Mouse (Mus musculus) left cerebral cortex, postnatal 14 days (tissue): ENCODE results near the gene Kif14. TPM values are rescaled to one million over a fixed set of nuclear protein-coding genes. Genes with fewer than 3 reads are reported as not detected.
"Not testable (repeated sequence)": the region's sequence is repeated elsewhere in the genome, so short reads cannot be mapped to it uniquely, and the experiment has no call there.

ENCODE experiments used
- DNase-seq, 2 experiments: peaks; one replicate each; pipeline ENCODE4 v3.0.0; 2021 to 2022; ENCODE audit warnings: low spot score in 2 of 2, mixed read lengths in 1 of 2
- intact Hi-C: fragments of 180-260 bp; cut with DNase I; formaldehyde crosslinking; loops from one replicate; pipeline ENCODE4 v1.15.1; 2025
- total RNA-seq, 2 experiments: library from RNA; stranded (reverse); gene quantifications; 2 replicates each; pipeline ENCODE4 v1.2.3; 2021

Gene Kif14
- total RNA-seq, 2 experiments from 2014 or later, result 0.46 to 0.59 TPM

DNA sequence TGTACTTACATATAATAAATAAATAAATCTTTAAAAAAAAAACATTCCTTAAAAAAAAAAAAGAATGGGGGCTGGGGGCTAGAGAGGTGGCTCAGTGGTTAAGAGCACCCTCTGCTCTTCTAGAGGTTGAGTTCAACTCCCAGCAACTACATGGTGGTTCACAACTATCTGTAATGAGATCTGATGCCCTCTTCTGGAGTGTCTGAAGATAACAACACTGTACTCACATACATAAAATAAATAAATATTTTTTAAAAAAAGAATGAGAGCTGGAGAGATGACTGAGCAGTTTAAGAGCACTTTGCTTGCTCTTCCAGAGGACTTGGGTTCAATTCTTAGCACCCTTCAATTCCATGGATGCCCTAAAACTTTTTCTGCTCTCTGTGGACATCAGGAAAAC, 975 bp upstream of the Kif14 start:
- intact Hi-C loops, result no loop called here
- no peak for DNase-seq

DNA sequence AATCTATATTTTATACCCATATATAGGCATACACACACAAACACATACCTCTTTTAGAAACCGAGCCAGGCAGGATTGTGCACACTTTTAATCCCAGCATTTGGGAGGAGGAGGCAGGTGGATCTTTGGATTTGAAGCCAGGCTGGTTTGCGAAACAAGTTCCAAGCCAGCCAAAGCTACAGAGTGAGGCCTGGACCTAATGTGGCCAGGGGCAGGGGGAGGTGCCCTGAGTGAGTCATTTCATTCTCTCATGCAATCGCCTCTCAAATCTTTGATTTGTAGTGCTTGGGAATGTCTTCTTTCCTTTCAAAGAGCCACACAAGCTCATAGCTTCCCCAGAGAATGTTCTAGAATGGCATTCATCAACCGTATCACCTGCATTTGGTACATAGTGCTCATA, 3.3 kb downstream of the Kif14 start:
- intact Hi-C loops, result no loop called here
- no peak for DNase-seq

DNA sequence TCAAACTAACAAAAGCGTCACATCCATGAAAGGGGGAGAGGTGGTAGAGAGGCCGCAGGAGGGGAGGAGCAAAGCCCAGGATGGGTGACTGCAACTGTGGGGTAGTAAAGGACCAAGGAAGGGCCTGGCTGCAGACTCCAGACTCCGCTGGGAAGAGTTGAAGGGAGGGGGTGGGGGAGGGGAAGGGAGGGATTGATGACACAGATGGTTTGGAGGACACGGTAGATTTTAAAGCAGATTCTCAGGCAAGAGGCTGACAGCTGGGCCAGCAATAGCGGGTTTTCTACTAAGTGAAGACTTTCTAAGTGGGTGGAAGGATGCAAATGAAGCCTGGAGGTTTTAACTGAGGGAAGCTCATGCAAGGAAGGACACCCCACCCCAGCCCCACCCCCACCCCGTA, 4.3 kb downstream of the Kif14 start:
- intact Hi-C loops, result no loop called here
- DNase-seq, result peak; percentile 19 to 36

DNA sequence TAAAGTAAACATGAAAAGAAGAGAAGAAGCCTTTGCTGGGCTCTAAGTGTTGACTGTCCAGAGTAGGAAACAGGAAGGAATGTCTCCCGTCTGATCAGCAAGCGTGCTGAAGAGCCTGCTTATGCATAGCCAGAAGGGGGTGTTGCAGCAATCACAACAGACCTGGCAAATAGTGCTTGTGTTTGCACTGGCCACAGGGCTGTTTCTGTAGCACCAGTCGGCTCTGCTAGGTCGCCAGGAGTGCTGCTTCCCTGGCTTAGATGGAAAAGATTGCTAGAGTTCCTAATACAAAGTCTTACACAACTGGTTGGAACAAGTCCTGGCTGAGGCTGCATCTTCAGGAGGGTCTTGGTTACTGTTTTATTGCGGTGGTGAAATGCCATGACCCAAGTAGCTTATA, 25.5 kb downstream of the Kif14 start:
- intact Hi-C loops, result no loop called here
- DNase-seq, result no peak

DNA sequence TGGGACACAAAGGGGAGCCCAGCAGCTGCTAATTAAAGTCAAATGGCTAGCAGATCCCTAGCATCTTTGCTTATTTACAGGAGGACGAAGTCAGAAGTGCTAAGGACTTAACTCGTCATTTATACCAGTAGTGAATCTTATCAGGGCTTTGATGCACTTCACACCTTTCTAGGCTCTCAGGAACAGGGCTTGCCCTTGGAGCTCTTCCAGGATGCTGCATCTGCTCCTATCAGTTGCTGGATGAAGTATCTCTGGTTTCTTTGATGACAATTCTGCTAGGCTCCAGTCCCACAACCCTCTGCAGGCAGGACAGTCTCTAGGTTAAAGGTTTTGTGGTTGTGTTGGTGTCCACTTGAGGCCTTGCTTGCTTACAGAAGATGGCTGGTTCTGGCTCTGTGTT, 26.1 kb downstream of the Kif14 start:
- intact Hi-C loops, result no loop called here
- no peak for DNase-seq

DNA sequence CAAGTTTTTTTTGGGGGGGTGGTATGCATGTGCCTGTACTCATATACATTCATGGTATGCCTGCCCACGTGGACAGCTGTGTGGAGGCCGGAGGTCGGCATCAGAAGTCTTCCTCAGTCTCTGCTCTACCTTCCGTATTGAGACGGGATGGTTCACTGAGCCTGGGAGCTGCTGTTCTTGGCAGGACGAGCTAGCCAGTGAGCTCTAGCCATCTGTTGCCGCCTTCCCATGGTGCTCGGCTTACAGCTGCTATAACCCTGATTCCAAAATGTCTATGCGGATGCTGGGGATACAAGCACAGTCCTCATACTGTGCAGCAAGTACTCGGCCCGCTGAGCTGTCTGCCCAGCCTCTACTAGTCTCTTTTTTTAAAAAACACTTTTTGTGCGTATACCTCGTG, 33.2 kb downstream of the Kif14 start:
- no peak for DNase-seq
- intact Hi-C loops, result no loop called here

DNA sequence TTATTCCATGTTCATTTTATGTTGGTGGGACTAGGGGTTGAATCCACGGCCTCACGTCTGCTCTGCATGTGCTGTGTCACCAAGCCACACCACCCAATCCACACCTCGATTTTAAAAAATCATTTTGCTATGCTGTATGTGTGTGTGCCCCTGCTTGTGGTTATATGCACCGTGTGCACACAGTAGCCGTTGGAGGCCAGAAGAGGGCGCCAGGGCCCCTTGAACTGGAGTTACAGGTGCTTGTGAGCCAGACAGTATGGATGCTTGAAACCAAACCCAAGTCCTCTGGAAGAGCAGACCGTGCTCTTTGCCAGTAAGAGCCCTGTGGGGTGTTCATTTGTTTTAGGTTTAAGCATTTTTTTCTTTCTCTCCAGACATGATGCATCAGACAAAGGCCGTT, 36.8 kb downstream of the Kif14 start:
- intact Hi-C loops, result no loop called here
- no peak for DNase-seq

DNA sequence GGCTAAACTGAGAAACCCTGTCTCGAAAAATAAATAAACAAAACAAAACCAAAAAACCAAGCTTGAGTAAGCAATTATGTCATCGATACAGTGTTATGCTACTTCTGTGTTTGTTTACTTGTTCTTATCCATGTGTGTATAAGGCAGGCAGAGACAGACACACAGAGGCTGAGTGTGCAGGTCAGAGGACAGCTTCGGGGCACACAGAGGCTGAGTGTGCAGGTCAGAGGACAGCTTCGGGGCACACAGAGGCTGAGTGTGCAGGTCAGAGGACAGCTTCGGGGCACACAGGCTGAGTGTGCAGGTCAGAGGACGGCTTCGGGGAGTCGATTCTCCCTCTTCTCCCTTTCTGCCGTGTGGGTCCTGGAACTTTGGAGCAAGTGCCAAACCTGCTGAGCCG, 40.1 kb downstream of the Kif14 start:
- intact Hi-C loops, DNase-seq: not testable (repeated sequence)

DNA sequence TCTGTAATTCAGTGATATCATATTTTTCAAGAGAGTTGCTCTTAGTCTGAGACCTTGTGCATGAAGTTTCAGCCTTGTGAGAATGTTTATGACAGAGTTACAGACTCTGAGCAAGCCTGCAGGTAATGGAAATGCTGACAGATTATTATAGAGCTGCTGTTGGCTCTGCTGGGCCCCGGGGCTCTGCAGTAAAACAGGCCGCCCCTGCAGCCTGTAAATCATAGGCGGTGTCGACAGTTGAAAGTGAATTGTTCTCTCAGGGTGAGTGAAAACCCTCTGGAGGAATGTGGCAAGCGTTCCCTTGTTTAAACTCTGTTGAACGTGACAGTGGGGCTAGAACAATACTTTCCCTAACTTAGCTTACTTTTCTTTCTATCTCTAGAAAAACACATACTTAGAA, 46.2 kb downstream of the Kif14 start:
- intact Hi-C loops, result no loop called here
- no peak for DNase-seq

DNA sequence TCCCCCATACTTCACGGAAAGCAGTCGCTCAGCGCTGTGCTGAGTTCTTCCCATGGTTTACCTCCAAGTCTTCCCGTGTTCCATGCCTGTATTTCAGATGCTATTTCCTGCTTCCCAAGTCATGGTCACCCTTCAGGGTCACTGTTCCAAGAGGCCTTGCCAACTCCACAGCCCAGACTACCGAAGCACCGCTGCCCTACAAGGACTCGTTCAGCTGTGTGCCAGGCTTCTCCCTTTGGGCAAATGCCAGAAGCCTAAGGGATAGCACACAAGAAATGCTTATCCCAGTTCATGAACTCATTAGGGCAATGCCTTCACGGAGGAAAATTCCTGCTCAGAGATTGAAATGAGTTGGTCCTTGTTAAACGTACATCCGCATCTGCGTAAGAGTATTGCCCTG, 47.0 kb downstream of the Kif14 start:
- DNase-seq, result no peak
- intact Hi-C loops, result no loop called here

DNA sequence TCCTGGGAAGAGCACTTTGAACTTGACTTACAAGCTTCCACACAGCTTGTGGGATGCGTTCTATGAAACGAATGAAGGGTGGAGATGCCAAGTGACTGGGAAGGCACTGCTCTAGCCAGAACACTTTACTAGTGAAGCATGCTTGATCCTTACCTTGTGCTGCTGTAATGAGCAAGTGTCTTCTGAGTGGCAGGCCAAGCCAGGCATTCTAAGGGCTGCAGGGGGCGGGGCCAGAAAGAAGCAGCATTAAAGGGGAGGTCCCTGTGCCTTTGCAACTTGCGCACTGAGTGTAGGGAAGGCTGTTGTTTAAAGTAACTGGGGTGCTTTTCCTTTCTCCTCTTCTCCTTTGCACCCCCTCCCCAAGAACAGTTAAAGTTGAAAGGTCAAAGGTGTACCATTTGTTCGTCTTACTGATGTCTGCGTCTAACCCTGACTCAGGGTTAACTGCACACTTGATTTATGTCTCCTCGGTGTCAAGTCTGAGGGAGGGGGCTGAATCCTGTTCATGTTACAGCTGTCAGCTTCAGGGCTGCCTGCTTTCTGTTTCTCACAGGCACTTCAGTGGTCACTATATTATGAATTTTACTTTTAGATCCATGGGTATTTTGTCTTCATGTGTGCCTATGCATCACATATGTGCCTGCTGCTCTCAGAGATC, 52.7 kb downstream of the Kif14 start:
- no peak for DNase-seq
- intact Hi-C loops, result no loop called here

DNA sequence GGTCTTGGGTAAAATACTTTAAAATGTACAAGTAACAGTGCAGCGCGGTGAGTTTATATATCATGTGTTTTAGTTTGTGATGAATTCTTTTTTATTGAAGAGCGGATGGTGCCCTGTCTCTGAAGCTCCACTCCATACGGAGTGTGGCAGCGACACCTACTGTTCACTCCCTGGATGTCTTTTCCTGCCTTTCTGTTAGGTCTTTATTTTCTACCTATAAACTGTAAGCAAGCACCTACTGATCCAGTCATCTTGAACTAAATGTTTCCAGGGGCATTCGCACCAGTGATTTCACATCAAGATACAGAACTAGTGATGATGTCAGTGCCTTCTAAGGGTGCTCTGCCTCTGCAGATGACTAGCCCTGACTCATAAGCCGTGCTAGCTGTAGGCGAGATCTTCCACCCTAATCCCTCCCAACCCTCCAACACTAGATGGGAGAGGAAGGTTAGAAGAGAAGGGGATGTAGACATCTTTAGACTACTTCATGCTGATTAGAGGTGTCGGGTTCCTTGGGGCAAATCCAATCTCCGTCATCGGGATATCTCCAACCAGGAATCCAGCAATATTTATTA, 55.3 kb downstream of the Kif14 start:
- intact Hi-C loops, result loop anchor here (5.0 to 10.0 kb wide), 3 partner anchors 237 to 474 kb away; no protein-coding TSS in a partner anchor
- peak; percentile 79 to 82 for DNase-seq

DNA sequence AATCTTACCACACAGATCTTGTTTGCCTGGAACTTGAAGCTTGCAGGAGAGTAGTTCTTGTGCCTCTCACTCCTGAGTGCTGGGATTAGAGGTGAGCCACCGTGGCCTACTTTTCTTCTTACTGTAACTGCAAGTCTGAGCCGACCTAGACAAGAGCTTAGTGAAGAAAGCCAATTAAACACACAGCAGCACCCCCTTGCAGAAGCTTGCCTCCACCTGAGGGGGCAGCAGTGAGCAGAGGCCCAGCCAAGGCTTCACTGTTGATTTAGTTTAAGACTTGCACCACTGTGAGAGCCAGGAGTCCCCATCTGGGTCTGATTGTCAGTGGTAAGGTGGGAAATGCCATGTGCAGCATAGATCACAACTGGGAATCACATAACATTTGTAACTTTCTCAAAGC, 58.8 kb downstream of the Kif14 start:
- DNase-seq, result peak; percentile 53 to 69
- intact Hi-C loops, result loop anchor here (5.0 to 10.0 kb wide), 3 partner anchors 240 to 478 kb away; no protein-coding TSS in a partner anchor

DNA sequence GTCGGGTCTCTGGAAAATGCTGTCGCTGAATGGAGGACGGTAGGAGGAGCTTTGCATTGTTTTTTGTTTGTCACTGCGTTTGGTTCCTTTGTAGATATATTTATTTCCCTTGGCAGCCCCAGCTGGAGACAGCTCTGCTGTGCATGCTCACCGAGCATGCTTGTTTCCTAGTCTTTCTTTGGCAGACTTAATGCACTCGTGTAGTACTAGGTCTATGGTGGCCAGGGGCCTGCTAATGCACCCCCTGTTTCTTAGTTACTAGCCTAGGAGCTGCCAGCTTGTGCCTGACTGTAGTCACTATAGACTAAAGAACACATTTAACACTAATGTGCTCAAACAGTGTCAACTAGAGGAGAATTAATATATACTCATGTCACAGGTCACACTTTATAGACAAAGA, 59.7 kb downstream of the Kif14 start:
- intact Hi-C loops, result loop anchor here (10.0 kb wide), 1 partner anchor 241 kb away; no protein-coding TSS in a partner anchor
- DNase-seq, result no peak

DNA sequence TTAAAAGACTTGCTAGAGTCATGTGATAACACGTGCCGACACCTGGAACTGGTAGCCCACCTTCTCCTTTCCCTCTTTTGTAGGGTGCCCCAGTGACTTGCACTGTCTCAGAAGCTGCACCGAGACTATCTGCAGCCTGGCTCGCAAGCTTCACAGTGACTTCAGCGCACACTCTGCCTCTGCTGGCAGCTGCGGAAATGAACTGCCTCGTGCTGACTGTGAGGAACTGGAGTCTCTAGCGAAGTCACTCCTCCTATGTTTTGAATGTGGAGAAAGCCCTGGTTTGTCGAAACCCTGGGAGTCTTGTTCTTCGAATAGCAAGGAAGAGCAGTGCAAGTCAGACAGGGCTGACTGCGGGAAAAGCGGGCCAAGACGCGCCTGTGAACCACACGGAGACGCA, 61.0 kb downstream of the Kif14 start:
- peak; percentile 60 to 73 for DNase-seq
- intact Hi-C loops, result loop anchor here (10.0 kb wide), 1 partner anchor 242 kb away; no protein-coding TSS in a partner anchor

DNA sequence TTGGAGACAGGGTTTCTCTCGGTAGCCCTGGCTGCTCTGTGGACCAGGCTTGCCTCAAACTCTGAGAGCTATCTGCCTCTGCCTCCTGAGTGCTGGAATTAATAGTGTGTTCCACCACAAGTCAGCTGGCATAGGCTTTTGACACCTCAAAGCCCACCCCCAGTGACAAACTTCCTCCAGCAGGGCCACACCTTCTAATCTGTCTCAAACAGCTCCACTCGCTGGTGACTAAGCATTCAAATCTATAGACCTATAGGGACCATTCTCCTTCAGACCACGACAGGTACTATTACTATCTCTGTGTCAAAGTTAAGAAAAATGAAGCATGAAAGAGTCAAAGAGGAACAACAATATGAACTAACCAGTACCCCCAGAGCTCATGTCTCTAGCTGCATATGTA, 66.4 kb downstream of the Kif14 start:
- no peak for DNase-seq

DNA sequence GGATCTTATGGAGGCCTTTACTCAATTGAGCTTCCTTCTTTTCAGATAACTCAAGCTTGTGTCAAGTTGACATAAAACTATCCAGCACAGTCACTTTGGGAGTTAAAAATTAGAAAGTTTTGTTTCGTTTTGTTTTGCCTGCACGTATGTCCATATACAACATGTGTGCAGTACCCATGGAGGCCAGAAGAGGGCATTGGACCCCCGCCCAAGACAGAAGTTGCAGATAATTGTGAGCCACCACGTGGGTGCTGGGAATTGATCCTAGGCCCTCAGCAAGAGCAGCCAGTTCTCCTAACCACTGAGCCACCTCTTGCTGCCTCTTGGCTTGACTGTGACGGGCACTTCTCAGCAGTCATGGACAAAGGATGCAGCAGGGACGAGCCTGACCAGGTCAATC, 70.8 kb downstream of the Kif14 start:
- intact Hi-C loops, result no loop called here
- DNase-seq, result no peak

More for the DNA sequence above, 66.4 kb downstream of the Kif14 start:
- intact Hi-C loops, result no loop called here

DNA sequence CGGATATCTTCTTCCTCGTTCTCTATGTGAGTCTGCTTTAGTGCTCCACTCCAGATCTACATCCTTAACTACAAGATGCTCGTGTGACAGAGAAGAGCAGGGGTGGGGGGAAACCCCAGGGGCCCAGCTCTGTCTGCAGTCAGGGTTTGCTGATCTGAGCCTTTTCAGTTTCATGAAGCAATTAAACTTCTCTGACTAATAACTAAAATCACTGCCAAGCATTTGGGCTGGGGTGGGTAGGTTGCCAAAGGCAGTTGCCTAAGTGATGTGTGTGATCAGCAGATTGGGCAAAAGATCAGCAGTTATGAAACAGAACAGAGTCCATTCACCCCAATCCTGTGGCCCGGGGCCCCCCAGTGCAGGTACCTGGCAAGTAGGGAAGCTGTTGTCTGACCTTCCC, 72.1 kb downstream of the Kif14 start:
- intact Hi-C loops, result no loop called here
- no peak for DNase-seq

DNA sequence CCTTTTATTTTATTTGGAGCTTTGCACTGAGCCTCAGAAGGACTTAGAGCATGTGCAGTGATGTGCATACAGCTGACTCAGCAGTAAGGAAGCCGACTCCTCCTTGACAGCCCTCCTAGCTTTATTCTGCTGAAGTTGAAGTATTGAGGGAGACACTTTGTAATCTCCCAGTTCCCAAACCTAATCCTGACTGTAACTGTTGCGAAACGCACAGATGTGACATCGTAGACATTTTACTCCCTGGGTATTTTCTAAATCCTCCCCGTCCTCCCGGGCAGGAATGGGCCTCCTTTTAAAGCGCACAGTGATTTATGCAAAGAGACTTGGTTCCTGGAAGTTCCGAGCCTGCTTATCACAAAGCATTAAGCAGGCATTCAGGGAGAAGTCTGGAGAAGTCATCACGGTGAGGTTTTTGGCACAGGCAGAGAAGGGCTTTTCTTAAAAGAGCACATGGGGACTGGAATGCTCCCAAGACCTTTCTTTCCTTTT, 74.3 kb downstream of the Kif14 start:
- no peak for DNase-seq
- intact Hi-C loops, result no loop called here

DNA sequence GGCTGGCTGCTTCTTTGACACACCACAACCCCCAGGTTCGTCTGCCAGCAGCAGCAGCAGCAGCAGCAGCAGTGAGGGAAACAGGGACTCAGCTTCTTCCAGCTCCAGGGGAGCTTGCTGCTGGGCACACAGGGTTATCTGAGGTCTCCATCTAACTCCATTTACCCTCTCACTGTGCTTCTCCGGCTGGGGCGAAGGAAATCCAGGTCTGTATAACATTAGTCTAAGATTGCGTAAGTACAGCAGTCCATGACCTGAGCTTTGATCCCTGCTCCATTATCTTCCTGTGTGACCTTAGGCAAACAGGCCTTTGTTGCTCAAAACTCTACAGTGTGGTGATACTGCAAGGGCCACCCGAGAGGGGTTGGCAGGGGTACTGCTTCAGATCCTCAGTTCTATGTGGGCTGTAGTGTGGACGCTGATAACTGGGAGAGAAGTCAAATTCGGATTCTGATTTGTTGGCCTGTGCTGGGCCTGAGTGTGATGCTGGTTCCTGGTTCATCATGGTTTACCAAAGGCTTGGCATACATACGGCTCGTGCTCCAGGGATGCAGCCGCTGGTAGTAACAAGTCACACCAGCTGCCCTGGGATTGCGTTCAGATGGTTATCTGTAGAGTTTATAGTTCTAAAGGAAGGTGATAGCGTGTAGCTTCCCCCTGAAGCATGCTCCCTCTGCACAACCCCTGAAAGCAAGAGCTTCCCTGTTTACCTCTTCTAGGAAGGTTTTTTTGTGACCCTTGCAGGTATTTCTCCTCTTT, 75.7 kb downstream of the Kif14 start:
- DNase-seq, result no peak
- intact Hi-C loops, result no loop called here

DNA sequence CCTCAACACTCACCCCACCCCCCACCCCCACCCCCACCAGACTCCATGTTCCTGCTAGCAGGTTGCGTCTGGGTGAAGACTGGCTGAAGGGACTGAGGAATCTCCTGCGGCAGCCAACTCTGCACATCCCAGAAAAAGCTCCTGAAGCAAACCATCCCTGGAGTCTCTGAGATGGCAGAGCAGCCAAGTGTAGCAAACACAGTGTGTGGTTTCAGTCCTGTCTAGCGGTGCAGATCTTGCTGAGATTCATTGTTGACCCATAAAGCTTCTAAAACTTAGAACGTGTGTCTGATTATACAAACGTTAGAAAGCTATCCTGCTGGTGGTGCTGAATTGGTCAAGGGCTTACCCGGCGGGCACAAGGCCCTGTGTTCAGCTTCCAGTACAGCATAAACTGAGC, 77.8 kb downstream of the Kif14 start:
- DNase-seq, result no peak
- intact Hi-C loops, result no loop called here
